Mouse (Mus musculus) lung, postnatal 0 days (tissue): ENCODE measurements at regions not wholly inside any gene's neighbourhood (a gene's known extent, or its start where the extent isn't known, plus 50 kb on each side); places are given as distances from the start of the nearest gene placed in this dataset.

ENCODE experiments used
- CTCF ChIP-seq: IDR thresholded peaks from 2 replicates; pipeline ENCODE4 v1.5.1; 2016; ENCODE audit warnings: antibody characterized with exemption, mild to moderate bottlenecking
- EP300 ChIP-seq: IDR thresholded peaks from 2 replicates; pipeline ENCODE4 v1.6.1; 2016; ENCODE audit warnings: antibody characterized with exemption, mild to moderate bottlenecking, control low read depth

DNA sequence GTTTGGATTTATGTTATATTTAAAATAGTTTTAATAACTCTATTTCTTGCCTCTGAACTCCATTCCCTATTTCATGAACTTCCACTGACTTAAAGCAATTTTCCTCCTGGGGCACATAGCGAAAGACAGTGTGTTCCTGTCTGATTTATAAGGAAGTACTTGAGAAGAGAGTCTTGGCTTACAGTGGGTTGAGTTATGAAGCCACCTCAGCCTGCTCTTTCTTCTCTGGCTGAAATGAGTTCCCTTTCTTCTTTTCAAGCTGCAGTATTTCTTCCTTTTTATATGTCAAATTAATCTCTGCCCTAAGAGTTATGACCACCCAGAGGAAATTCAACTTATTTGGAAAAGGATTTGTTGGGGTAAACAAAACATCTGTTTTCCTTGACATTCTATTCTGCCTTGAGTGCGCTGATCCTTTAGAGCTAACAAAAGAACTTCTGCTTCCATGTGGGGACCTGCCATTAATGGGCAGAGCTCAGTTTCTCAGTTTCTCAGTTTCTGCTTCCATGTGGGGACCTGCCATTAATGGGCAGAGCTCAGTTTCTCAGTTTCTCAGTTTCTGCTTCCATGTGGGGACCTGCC is 255.9 kb downstream of the Impad1 start:
- TF ChIP-seq CTCF (no peak), EP300 (no peak)
